Mouse (Mus musculus) neural tube, embryonic 13.5 days (tissue): Measurements from ENCODE around the gene Fgd6. TPM values are rescaled to one million over a fixed set of nuclear protein-coding genes. Genes with fewer than 3 reads are reported as not detected.
A peak's percentile ranks its signal among the peaks of the same experiment; 100 is the strongest.

Source experiments
- ATAC-seq: fragments of 200-750 bp; cut with Nextera tagmentation; 2 replicates; pipeline ENCODE4 v1.8.0; 2017; ENCODE audit warnings: low read depth, mild to moderate bottlenecking, moderate TSS enrichment, moderate library complexity
- H3K27ac ChIP-seq: fragments of 300-500 bp; sonication (generic); replicated peaks from 2 replicates; pipeline ENCODE4 v1.5.1; 2015; ENCODE audit warnings: moderate library complexity, mild to moderate bottlenecking, inconsistent platforms
- H3K27me3 ChIP-seq: fragments of 300-500 bp; sonication (generic); 2 replicates; pipeline ENCODE4 v1.6.1; 2015; ENCODE audit warnings: mild to moderate bottlenecking, inconsistent platforms
- H3K36me3 ChIP-seq: fragments of 300-500 bp; sonication (generic); 2 replicates; pipeline ENCODE4 v1.6.1; 2015; ENCODE audit warnings: mild to moderate bottlenecking, inconsistent platforms
- H3K4me1 ChIP-seq: fragments of 300-500 bp; sonication (generic); replicated peaks from 2 replicates; pipeline ENCODE4 v1.6.1; 2015; ENCODE audit warnings: inconsistent platforms
- H3K4me2 ChIP-seq: fragments of 300-500 bp; sonication (generic); 2 replicates; pipeline ENCODE4 v1.6.1; 2015; ENCODE audit warnings: inconsistent platforms, mild to moderate bottlenecking, moderate library complexity
- H3K4me3 ChIP-seq: fragments of 300-500 bp; sonication (generic); 2 replicates; pipeline ENCODE4 v1.5.1; 2015; ENCODE audit warnings: mild to moderate bottlenecking, inconsistent platforms
- H3K9ac ChIP-seq: fragments of 300-500 bp; sonication (generic); 2 replicates; pipeline ENCODE4 v1.6.1; 2015; ENCODE audit warnings: moderate library complexity, mild to moderate bottlenecking, inconsistent platforms
- H3K9me3 ChIP-seq: fragments of 300-500 bp; sonication (generic); 2 replicates; pipeline ENCODE4 v1.6.1; 2016; ENCODE audit warnings: inconsistent platforms
- WGBS: fragments of 180-500 bp; shearing (Covaris S2); methylation state at CpG from one replicate; pipeline ENCODE4 v1.1.7; 2015; 5-methylcytosine and 5-hydroxymethylcytosine counted together
- polyA plus RNA-seq: library from polyadenylated mRNA; unstranded; fragments of >200 nt; fragmentation: Nextera tagmentation; extraction: Ambion mirVana; gene quantifications from 2 replicates; pipeline ENCODE4 v1.2.1, GENCODE M21; 2015

The Fgd6 gene
- polyA plus RNA-seq, 1 experiment from 2014 or later, result 2.7 TPM

DNA sequence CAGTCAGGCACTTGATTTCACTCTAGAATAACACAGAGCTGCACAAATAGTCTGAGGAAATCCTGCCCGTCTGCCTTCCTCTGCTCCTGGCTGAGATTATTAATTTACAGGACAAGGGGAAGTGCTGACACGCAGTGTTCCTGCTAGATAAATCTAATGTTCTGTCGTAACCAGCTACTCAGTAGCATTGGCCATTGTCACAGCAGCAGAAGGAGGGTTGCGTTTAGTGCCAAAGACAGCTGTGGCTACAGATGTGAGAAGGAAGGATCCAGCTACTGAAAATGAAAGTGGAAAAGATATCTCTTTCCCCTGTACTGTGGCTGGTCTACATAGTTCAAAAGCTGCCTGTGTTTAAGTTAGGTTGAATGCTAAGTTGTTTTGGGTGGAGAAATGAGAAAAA, 71.4 kb downstream of the Fgd6 start:
- Histone ChIP-seq H3K4me3 (no peak overlapping the region), H3K27me3 (no peaks in the 10 kb centered on the region), H3K9ac (no peak overlapping the region), H3K4me2 (no peak overlapping the region), H3K4me1 (no peaks in the 10 kb centered on the region), H3K9me3 (no peaks in the 10 kb centered on the region), H3K27ac (no peak overlapping the region), H3K36me3 (peaks cover 10% of the 10 kb centered on the region)
- WGBS, result 66% methylated on average over 4 of the region's 4 CpGs
- no peak for ATAC-seq

DNA sequence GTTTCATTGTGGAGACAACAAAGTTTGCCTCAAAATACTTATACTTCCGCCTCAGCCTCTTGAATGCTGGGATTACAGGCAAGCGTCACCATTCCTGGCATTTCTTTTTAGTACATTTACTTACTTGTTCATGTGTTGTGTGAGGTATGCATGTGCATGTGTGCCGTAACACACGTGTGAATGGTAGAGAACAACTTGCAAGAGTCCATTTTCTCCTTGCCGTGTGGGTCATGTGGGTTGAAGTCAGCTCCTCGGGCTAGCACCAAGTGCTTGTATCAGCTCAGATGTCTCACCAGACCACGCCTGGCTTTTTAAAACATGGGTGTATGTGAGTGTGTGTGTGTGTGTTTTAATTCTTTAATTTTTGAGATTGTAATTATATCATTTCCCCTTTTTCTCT, 71.8 kb downstream of the Fgd6 start:
- Histone ChIP-seq H3K4me1 (no peaks in the 10 kb centered on the region), H3K9me3 (no peaks in the 10 kb centered on the region), H3K9ac (no peak overlapping the region), H3K27me3 (no peaks in the 10 kb centered on the region), H3K27ac (no peak overlapping the region), H3K36me3 (peaks cover 10% of the 10 kb centered on the region), H3K4me3 (no peak overlapping the region), H3K4me2 (no peak overlapping the region)
- ATAC-seq, result no peak
- WGBS, result 95% methylated on average over 7 of the region's 7 CpGs

DNA sequence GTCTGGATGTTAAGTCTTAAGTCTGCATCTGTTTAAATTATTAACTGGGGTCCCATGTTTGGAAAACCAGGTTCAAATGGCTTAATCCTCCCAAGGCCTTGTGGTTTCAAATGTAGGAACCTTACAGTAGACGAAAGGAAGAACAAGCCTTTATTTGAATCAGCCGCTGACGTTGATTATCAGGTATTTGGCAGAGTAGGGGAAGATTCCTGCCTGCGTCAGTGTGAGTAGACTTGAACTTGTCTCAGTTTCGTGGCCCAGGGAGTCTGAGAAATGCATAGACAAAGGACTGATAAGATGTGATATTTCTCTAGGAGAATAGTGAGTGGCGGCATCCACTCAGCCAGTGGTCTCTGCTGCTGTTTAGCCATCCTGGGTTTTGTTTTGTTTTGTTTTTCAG, 73.0 kb downstream of the Fgd6 start:
- Histone ChIP-seq H3K9ac (no peak overlapping the region), H3K27ac (no peak overlapping the region), H3K27me3 (no peaks in the 10 kb centered on the region), H3K9me3 (no peaks in the 10 kb centered on the region), H3K4me3 (no peak overlapping the region), H3K4me1 (no peaks in the 10 kb centered on the region), H3K4me2 (no peak overlapping the region), H3K36me3 (peaks cover 7% of the 10 kb centered on the region; the same call in 1 of the 2 replicates)
- WGBS, result 93% methylated on average over 6 of the region's 6 CpGs
- ATAC-seq, result no peak

DNA sequence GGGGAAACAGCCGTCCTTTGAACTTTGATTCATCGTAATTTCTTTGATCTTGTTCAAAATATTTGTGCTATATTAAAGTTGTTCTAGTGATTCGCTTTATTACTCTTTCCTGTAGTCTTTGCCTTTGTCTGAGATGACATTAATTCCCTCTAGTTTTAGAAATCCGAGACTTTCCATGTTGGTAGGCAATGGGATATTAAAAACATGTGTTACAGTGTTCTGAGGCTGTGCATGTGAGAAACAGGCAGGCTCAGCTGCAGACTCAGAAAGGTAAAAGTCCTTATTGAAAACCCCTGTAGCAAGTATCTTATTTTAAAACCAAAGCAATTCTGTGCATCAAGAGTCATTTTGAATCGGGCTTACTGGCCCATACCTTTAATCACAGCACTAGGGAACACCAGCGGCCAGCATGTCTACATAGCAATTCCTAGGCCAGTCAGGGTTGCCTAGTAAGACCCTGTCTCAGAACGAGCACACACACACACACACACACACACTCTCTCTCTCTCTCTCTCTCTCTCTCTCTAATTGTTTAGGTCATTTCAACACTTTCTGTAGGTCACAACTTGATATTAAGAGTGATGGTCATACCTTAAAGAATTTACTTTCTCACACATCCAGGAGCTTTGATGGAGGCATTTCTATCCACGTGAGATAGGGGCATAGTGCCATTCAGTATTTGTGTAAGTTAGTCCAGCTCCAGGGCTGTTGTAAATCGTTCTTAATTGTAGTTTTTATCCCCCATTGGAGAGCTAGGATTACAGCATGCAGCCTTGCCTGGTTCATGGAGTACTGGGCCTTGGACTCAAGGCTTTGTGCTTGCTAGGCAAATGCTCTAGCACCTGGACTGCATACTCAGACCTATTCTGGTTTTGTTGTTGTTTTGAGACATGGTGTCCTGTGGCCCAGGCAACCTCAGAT, 75.3 kb downstream of the Fgd6 start:
- WGBS, result 83% methylated on average over 9 of the region's 9 CpGs

DNA sequence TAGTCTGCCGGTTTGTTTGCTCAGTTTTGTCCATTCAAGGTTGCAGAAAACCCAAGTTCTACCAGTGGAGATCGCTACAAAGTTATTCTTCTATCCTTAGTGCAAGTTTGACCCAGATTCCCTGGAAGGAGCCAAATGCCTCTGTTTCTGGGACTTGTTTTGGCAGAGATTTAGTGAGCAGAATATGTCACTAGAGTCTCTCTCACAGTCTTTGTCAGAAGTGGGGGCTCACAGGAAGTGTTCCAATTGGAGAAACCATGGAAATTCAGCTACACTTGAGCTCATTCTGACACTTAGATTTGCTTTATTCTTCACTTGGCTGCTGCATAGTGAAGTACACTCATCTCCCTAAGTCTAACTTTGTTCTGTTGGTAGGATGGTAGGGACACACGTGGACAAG, 76.4 kb downstream of the Fgd6 start:
- H3K4me1 ChIP-seq, result 0 out of 2 replicates have a peak, but pooled peaks cover 4% of the 10 kb centered on the region
- H3K27me3 ChIP-seq, result no peaks in the 10 kb centered on the region
- WGBS, result 87% methylated on average over 3 of the region's 3 CpGs
- ATAC-seq, result no peak
- H3K9me3 ChIP-seq, result no peaks in the 10 kb centered on the region
- no peak overlapping the region for H3K9ac ChIP-seq
- H3K4me2 ChIP-seq, result no peak overlapping the region
- no peak overlapping the region for H3K27ac ChIP-seq
- H3K36me3 ChIP-seq, result no peaks in the 10 kb centered on the region
- H3K4me3 ChIP-seq, result no peak overlapping the region

More for the DNA sequence above, 75.3 kb downstream of the Fgd6 start:
- Histone ChIP-seq H3K27me3 (no peaks in the 10 kb centered on the region), H3K4me1 (0 out of 2 replicates have a peak, but pooled peaks cover 3% of the 10 kb centered on the region), H3K27ac (no peak overlapping the region), H3K4me3 (no peak overlapping the region), H3K9me3 (no peaks in the 10 kb centered on the region), H3K9ac (no peak overlapping the region), H3K36me3 (peaks cover 1% of the 10 kb centered on the region; the same call in 1 of the 2 replicates), H3K4me2 (no peak overlapping the region)
- ATAC-seq, result no peak

DNA sequence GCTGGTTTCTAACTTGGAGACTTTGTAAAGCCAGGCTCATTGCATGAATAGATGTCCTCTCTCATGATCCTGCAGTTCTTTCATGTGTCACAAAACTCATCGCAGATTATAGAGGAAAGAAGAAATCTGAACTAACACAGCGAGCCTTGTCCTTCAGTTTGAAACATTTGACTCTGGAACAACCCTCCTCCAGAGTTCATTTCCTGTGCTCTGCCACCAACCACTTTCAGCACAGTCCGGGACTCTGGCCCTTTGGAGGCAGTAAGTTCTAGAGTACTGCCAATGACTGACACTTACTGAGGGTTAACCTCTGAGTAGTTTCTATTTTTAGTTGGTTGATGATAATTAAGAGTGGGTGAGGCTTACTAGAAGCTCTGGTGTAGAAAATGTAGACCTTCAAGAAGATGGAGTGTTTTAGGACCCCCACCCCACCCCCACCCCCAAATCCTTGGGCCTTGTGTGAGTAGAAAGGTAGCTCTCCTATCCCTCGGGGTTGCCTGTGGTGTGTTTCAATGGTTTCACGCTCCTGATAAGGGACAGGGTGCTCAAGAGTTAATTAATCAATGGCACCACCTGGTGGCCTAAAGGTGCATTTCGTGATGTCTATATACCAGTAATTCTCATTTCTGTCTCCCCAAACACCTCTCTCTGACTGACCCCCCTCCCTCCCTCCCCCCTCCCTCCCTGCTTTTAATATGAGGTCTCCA, 80.2 kb downstream of the Fgd6 start:
- H3K4me2 ChIP-seq, result no peak overlapping the region
- peak; percentile 83; the same call in 1 of the 2 replicates for ATAC-seq
- 37% methylated on average over 6 of the region's 6 CpGs for WGBS
- no peak overlapping the region for H3K9ac ChIP-seq
- no peaks in the 10 kb centered on the region for H3K9me3 ChIP-seq
- H3K27ac ChIP-seq, result no peak overlapping the region
- H3K27me3 ChIP-seq, result no peaks in the 10 kb centered on the region
- 0 out of 2 replicates have a peak, but pooled peaks cover 4% of the 10 kb centered on the region for H3K4me1 ChIP-seq
- H3K4me3 ChIP-seq, result no peak overlapping the region
- peaks cover under 1% of the 10 kb centered on the region; the same call in 1 of the 2 replicates for H3K36me3 ChIP-seq

DNA sequence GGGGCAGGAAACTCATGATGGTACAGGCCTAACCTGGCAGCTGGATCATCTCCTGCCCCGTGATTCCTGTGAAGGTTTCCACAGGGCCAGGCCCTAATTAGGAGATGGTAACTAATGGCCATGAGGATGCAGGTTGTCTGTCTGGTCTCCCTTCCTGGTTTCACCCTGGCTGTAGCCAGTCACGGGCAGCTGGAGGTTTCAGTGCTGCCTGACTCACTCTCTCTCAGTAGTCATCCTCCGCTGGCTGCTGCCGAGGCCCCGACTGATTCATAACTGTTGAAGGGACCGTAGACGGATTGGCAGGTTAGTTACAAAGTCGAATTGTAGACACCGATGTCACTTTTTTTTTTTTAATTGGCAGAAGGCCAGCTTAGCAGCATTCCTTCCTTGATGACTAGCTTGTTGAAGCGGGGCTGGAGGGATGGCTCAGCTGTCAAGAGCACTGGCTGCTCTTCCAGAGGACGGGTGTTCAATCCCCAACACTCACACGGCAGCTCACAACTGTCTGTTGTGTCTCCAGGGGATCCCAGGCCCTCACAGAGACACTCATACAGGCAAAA, 81.1 kb downstream of the Fgd6 start:
- Histone ChIP-seq H3K4me3 (no peak overlapping the region), H3K27me3 (no peaks in the 10 kb centered on the region), H3K9me3 (no peaks in the 10 kb centered on the region), H3K4me2 (no peak overlapping the region), H3K36me3 (peaks cover 4% of the 10 kb centered on the region; the same call in 1 of the 2 replicates), H3K27ac (no peak overlapping the region), H3K4me1 (0 out of 2 replicates have a peak, but pooled peaks cover 4% of the 10 kb centered on the region), H3K9ac (no peak overlapping the region)
- 78% methylated on average over 12 of the region's 12 CpGs for WGBS
- no peak for ATAC-seq

DNA sequence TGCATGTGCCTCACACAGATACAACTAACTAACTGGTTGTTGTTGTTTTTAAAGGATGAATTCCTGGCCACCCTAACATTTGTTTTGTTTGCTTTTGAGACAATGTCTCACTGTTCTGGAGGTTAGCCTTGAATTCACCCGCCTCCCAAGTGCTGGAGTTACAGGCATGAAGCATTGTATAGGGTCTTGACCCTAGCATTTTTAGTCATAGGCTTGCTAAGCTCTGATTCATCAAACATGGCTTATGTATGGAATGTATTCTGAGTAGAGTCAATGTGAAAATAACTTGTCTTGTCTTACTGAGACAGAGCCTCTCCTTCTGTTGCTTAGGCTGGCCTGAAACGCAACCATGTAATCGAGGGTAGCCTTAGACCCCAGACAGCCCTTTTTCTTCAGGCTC, 82.1 kb downstream of the Fgd6 start:
- no peaks in the 10 kb centered on the region for H3K9me3 ChIP-seq
- H3K36me3 ChIP-seq, result peaks cover 5% of the 10 kb centered on the region
- H3K4me1 ChIP-seq, result 0 out of 2 replicates have a peak, but pooled peaks cover 4% of the 10 kb centered on the region
- no peaks in the 10 kb centered on the region for H3K27me3 ChIP-seq
- H3K4me2 ChIP-seq, result no peak overlapping the region
- ATAC-seq, result no peak
- WGBS, result 85% methylated on average over 3 of the region's 3 CpGs
- H3K4me3 ChIP-seq, result no peak overlapping the region
- no peak overlapping the region for H3K27ac ChIP-seq
- H3K9ac ChIP-seq, result no peak overlapping the region

DNA sequence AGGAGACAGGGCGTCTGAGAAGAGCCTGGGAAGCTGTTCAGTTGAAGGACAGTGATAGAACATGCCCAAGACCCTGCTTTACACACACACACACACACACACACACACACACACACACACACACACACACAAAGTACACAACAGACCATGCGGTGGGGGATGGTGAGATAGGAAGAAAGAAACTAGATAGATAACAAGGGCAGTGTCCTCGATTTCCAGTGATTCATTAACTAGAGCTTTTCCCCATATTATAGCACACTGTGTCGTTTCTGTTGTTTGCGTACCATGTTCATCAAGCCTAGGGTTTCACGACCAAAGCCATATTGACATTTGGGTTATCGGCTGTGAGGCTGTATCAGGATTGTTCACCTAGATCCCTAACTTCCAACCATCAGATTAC, 83.2 kb downstream of the Fgd6 start:
- no peak overlapping the region for H3K9ac ChIP-seq
- H3K4me3 ChIP-seq, result no peak overlapping the region
- 90% methylated on average over 7 of the region's 7 CpGs for WGBS
- no peak overlapping the region for H3K4me2 ChIP-seq
- no peaks in the 10 kb centered on the region for H3K27me3 ChIP-seq
- H3K4me1 ChIP-seq, result 0 out of 2 replicates have a peak, but pooled peaks cover 4% of the 10 kb centered on the region
- peaks cover 15% of the 10 kb centered on the region for H3K36me3 ChIP-seq
- no peak for ATAC-seq
- no peak overlapping the region for H3K27ac ChIP-seq
- H3K9me3 ChIP-seq, result no peaks in the 10 kb centered on the region

DNA sequence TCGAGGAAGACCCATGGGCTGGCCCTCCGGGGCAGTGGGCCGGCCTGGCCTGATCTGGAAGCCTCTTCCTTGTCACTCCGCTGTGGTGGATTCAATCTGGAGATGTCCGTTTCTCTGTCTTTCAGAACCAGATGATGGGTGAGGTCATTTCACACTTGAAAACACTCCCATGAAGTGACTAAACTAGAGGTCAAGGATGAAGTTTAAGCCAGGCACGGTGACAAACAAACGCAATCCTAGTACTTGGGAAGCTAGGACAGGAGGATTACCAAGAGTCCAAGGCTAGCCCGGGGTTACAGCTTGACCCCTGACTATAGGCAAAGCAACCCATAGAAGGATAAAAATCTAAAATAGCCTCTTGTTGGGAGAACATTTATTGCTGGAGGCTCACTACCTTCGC, 84.9 kb downstream of the Fgd6 start:
- Histone ChIP-seq H3K27ac (no peak overlapping the region), H3K9me3 (no peaks in the 10 kb centered on the region), H3K4me2 (no peak overlapping the region), H3K9ac (no peak overlapping the region), H3K4me3 (no peak overlapping the region), H3K27me3 (no peaks in the 10 kb centered on the region), H3K36me3 (peaks cover 15% of the 10 kb centered on the region), H3K4me1 (0 out of 2 replicates have a peak, but pooled peaks cover 4% of the 10 kb centered on the region)
- ATAC-seq, result no peak
- 91% methylated on average over 9 of the region's 9 CpGs for WGBS

DNA sequence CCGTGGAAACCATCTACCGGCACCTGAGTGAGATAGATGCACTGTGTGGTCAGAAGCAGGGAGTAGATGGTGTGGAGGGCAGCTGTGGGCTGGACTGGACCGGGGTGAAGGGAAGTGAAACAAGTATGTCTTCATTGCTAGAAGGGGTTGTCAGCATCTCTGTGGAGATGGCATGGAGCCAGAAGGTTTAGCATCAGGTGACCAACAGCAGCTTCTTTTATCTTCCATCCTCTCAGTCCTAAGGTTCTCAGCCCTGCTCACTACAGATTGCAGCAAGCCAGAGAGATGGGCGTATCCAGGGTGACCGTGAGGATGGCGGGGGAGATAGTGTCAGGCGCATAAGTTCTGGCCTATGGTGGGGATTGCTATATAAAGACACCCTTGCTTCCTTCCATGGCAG, 86.8 kb downstream of the Fgd6 start:
- Histone ChIP-seq H3K27me3 (no peaks in the 10 kb centered on the region), H3K4me2 (no peak overlapping the region), H3K4me1 (no peaks in the 10 kb centered on the region), H3K27ac (no peak overlapping the region), H3K9ac (no peak overlapping the region), H3K9me3 (no peaks in the 10 kb centered on the region), H3K36me3 (peaks cover 15% of the 10 kb centered on the region), H3K4me3 (no peak overlapping the region)
- 92% methylated on average over 7 of the region's 7 CpGs for WGBS
- no peak for ATAC-seq

DNA sequence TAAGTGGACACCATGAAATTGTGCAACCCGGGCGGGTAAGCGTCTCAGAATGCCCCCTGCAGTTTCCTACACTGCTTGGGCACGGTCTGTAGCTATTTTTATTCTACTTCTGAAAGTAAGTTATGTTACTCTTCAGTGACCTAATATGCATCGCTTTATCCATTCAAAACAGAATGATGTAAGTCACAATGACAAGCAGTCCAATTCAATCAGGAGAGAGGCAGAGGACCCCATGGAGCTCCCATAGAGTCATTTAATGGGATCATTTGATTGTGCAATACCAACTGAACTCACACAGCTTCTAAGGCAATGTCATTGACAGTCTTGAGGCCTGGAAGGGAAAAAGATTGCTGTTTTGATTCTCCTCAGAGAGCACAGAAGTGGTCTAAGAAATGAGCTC, 87.8 kb downstream of the Fgd6 start:
- WGBS, result 79% methylated on average over 5 of the region's 5 CpGs
- H3K27me3 ChIP-seq, result no peaks in the 10 kb centered on the region
- no peaks in the 10 kb centered on the region for H3K4me1 ChIP-seq
- H3K27ac ChIP-seq, result no peak overlapping the region
- no peak for ATAC-seq
- H3K4me2 ChIP-seq, result no peak overlapping the region
- H3K9me3 ChIP-seq, result no peaks in the 10 kb centered on the region
- H3K9ac ChIP-seq, result no peak overlapping the region
- H3K4me3 ChIP-seq, result no peak overlapping the region
- H3K36me3 ChIP-seq, result peaks cover 15% of the 10 kb centered on the region
